ENCODE assay signal across 8 mouse cellular contexts in the genomic region with DNA sequence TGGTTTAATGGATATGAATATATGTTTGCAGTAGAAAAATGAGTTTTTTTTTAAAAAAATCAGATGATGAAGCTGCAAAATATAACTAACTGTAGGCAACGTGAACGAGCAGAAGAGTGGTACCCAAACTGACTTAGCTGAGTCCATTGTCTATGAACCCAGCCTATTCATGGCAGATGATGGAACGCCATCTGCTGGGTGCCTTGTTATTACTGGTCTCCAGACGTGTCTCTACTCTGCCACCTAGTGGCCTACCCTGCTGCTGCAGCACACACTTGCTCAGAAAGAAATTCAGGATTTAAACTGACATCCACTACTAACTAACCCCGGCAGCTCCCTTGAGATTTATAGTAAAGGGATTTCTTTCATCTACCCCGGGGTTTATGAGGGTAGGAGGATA.
DNase-seq lines count a peak whose midpoint lies in the region.

No protein-coding gene starts in this region.

- 0 out of 2 replicates have a peak overlapping the region, but pooled peaks have one; percentile 35 for H3K27ac ChIP-seq in forebrain, embryonic 10.5 days

- no peaks in the 10 kb centered on the region for H3K27me3 ChIP-seq in forebrain, embryonic 10.5 days (ENCODE audit: poor library complexity, severe bottlenecking)

- no peaks in the 10 kb centered on the region for H3K4me1 ChIP-seq in forebrain, embryonic 10.5 days

- WGBS in forebrain, embryonic 10.5 days: 20% methylated on average over 6 of the region's 6 CpGs

- no peak overlapping the region for H3K4me3 ChIP-seq in forebrain, embryonic 10.5 days

- no peaks in the 10 kb centered on the region; the same call in 1 of the 2 replicates for H3K9me3 ChIP-seq in forebrain, embryonic 10.5 days

- intact Hi-C loops in heart, postnatal 36 days (cut with DNase I): loop anchor here (1.0 to 5.0 kb wide), 2 partner anchors 453 to 508 kb away; a partner anchor contains a TSS

- H3K36me3 ChIP-seq in forebrain, embryonic 10.5 days (replicated peaks): no peaks in the 10 kb centered on the region

- peak; percentile 91 for DNase-seq in ES-CJ7 (ENCODE audit: low read depth, low spot score)
- peak; percentile 95 for DNase-seq in brain, adult 2 months (ENCODE audit: low read depth, low spot score)
- peak; percentile 84 for DNase-seq in forebrain, embryonic 10.5 days (ENCODE audit: extremely low spot score, low spot score)
- peak; percentile 75 to 83 for DNase-seq in heart, postnatal 36 days
- DNase-seq in layer of hippocampus, adult 9-11 months: peak; percentile 92
- DNase-seq in lung, postnatal 36 days: peak; percentile 97
- DNase-seq in retina, postnatal 7 days (ENCODE audit: low read depth, low spot score): peak; percentile 83
- DNase-seq in urinary bladder, adult 18-20 months (ENCODE audit: low spot score in 2 of 2): peak; percentile 60 to 65
